Mouse (Mus musculus) kidney, adult 2 months (tissue): ENCODE data around the gene 2900026A02Rik.

Experiments
- CTCF ChIP-seq: fragments of 200-500 bp; conservative IDR thresholded peaks from 2 replicates; pipeline ENCODE4 v1.5.1; 2011; ENCODE audit warnings: low read depth, mild to moderate bottlenecking, control low read depth, low read length, moderate library complexity, mixed read lengths; ENCODE audit not compliant: insufficient read depth, insufficient read length
- POLR2A ChIP-seq: fragments of 200-500 bp; IDR thresholded peaks from one replicate; pipeline ENCODE4 v1.6.1; 2011; ENCODE audit warnings: low read depth, low read length, control low read depth

GRCm38 (mm10) chr5:113038601-113039000 is 182.4 kb downstream of the 2900026A02Rik start:
- TF ChIP-seq CTCF, result no peak
- no peak for TF ChIP-seq POLR2A
